Mouse (Mus musculus): ENCODE data around the gene Usp13. TPM values are rescaled to one million over a fixed set of nuclear protein-coding genes. Genes with fewer than 3 reads are reported as not detected.
A peak's percentile ranks its signal among the peaks of the same experiment; 100 is the strongest.

Usp13 gene
- polyA plus RNA-seq (2015; fragmentation: Nextera tagmentation; extraction: Ambion mirVana), result 14.4 and 18.2 TPM in 2 replicates

DNA sequence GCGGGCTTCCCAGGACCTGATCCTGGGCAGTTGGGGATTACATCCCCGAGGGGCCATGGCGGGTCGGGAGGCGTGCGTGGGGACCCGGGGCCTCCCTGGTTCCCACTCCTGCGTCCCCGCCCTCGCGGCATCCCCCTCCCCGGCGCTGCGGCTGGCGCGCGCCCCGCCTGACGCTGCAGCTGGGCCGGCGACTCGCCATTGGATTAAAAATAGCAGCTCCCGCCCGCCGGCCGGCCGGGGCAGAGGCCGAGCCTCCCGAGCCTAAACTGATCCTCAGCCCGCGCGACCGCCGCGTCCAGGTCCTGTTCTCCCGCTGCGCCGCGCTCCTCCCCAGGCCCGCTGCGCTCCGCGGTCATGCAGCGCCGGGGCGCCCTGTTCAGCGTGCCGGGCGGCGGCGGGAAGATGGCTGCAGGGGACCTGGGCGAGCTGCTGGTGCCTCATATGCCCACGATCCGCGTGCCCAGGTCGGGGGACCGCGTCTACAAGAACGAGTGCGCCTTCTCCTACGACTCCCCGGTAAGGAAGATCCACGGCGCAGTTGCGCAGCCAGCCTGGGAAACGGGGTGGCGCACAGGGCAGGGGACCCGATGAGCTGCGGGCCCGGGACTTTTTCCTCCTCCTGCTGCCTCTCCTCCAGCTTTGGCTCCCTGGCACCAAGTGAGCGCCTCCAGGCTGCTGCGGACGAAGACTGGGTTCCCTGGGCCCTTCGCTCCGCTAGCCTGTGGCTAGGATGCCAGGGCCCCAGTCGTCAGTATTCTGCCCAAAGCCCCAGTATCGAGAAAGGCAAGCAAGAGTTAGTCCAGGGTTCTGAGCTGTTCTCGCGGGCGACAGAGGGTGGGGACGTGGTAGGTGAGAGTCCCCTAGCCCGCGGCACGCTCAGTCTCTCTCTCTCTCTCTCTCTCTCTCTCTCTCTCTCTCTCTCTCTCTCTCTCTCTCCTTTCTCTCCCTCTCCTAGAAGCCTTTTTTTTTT, at the start of gene Usp13:
Gene Usp13 (plus strand): TSS at position 190 of the 970 bp plus-strand sequence.
- Histone ChIP-seq H3K4me2 (peak within 1 kb of the TSS; percentile 87), H3K36me3 (replicated peaks) (no peaks in the 10 kb centered on the region), H3K9ac (peak within 1 kb of the TSS; percentile 94), H3K4me3 (peak within 1 kb of the TSS; percentile 77), H3K4me1 (peaks cover 11% of the 10 kb centered on the region), H3K27ac (peak within 1 kb of the TSS; percentile 89), H3K27me3 (replicated peaks) (no peaks in the 10 kb centered on the region), H3K9me3 (no peaks in the 10 kb centered on the region)
- under 1% methylated on average over 84 of the region's 84 CpGs for WGBS
- ATAC-seq (replicated peaks), result peak; percentile 89

DNA sequence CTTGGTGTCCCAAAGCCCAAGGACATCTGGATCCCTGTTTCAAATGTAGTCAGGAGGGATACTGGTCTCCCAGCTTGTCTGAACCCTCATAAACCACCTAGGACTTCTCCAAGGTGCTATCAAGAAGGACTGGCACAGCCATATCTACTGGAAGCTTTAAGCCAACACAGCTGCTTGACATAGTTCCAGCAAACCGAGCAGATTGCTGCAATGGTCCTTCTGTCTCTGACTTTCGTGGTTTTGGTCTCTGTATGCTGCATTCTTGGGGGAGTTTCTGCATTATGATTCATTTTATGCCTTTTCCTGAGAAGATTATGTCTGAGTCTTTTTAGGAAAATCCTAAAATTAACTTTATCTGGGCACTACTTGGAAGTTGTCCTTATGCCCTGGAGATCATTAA, 46.6 kb upstream of the Usp13 start:
- H3K27ac ChIP-seq, result no peak overlapping the region
- H3K4me1 ChIP-seq, result no peaks in the 10 kb centered on the region
- no peak for ATAC-seq (replicated peaks)
- no peaks in the 10 kb centered on the region for H3K9me3 ChIP-seq
- 81% methylated on average over 2 of the region's 2 CpGs for WGBS
- no peaks in the 10 kb centered on the region for H3K36me3 ChIP-seq (replicated peaks)
- no peak overlapping the region for H3K9ac ChIP-seq
- no peaks in the 10 kb centered on the region for H3K27me3 ChIP-seq (replicated peaks)
- H3K4me2 ChIP-seq, result no peak overlapping the region
- no peak overlapping the region for H3K4me3 ChIP-seq

DNA sequence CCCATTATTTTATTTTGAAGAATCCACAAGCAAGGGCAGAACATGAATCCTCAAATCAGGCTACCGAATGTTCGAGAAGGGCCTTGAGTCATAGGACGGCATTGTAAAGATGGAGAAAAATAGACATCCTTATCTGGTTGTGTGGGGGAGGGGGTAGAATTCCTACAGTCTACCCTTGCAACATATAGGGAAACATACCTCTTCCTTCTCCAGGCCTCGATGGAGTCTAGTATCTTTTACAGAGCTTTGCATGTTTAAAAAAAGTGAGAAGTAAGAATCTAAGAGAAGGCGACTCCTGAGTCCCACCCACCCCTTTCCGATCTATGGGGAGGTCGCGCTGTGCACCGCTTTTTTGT, 367 bp upstream of the Usp13 start:
- Histone ChIP-seq H3K4me1 (peaks cover 11% of the 10 kb centered on the region), H3K27me3 (replicated peaks) (no peaks in the 10 kb centered on the region), H3K36me3 (replicated peaks) (no peaks in the 10 kb centered on the region), H3K9me3 (no peaks in the 10 kb centered on the region), H3K4me3 (peak overlapping the region; percentile 77), H3K9ac (peak overlapping the region; percentile 94), H3K27ac (peak overlapping the region; percentile 89), H3K4me2 (peak overlapping the region; percentile 87)
- peak; percentile 63 for ATAC-seq (replicated peaks)
- 3% methylated on average over 9 of the region's 9 CpGs for WGBS

DNA sequence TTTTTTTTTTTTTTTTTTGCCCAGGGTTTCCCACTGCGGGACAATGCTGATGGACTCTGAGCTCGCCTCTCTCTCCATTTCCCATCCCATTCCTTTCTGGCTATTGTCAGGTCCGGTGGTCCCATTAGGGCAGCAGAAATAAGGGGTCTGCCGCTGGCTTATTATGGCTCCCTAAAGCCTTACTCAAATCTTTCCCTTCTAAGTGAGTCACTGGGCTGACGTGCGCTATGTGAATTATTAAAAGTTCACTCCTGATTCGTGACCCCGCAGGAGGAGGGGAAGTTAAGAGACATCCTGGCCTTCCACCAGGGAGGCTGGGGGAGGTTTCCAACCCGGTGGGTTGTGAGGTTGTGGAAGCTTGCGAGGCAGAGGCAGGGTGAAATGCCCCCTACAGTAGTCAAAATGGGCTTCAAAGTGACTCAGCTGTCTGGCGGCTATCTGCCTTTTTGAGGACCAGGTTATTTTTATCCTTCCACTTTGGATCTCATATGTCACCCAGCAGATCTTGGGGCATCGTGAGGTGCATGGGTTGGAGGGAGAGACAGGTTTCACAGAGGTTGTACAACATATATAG, 1.1 kb downstream of the Usp13 start:
- peak; percentile 16 for ATAC-seq (replicated peaks)
- H3K27ac ChIP-seq, result peak overlapping the region; percentile 89; the same call in 1 of the 2 replicates
- H3K4me1 ChIP-seq, result peaks cover 11% of the 10 kb centered on the region
- no peaks in the 10 kb centered on the region for H3K36me3 ChIP-seq (replicated peaks)
- peak overlapping the region; percentile 77 for H3K4me3 ChIP-seq
- WGBS, result 6% methylated on average over 12 of the region's 12 CpGs
- no peaks in the 10 kb centered on the region for H3K9me3 ChIP-seq
- no peaks in the 10 kb centered on the region for H3K27me3 ChIP-seq (replicated peaks)
- peak overlapping the region; percentile 87 for H3K4me2 ChIP-seq
- H3K9ac ChIP-seq, result peak overlapping the region; percentile 42

DNA sequence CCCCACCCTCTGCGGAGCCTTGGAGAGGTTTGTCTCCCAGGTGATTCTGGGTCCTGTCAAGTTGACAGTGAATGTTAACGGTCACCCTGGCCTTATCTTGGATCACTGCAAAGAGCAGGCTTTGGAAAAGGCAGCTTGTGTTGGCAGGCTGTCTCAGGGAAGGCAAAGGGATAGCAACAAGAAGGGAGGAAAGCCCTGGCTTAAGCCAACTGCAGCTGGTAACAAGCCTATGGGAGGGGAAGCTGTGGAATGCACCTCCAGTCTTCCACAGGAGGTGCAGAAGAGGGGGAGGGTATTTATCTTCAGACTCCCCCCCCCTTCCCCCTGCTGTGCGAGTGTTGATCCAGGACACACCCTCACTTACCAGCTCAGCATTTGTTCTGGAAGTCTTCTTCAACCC, 5.3 kb downstream of the Usp13 start:
- no peaks in the 10 kb centered on the region for H3K9me3 ChIP-seq
- 67% methylated on average over 3 of the region's 3 CpGs for WGBS
- H3K4me3 ChIP-seq, result no peak overlapping the region
- no peaks in the 10 kb centered on the region for H3K36me3 ChIP-seq (replicated peaks)
- peaks cover 11% of the 10 kb centered on the region for H3K4me1 ChIP-seq
- H3K27me3 ChIP-seq (replicated peaks), result no peaks in the 10 kb centered on the region
- H3K9ac ChIP-seq, result no peak overlapping the region
- no peak overlapping the region for H3K27ac ChIP-seq
- no peak for ATAC-seq (replicated peaks)
- no peak overlapping the region for H3K4me2 ChIP-seq

DNA sequence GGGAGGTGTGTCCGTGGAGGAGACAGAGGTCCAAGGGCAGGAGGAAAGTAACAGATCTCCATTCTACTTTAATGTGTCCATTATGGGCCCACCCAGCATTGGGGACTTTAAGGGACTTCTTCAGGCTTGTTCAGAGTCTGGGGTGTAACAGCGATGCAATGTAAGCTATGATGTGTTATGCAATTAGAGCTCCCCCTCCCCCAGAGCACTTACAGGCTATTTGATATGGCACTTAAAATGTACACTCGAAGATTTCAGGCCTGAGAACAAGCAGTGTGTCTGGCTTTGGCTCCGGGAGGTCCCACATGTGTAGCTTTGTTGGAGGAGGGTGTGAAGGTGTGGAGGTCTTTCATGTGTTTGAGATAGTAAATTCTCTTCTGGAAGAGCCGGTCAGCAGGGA, 7.6 kb downstream of the Usp13 start:
- Histone ChIP-seq H3K9me3 (no peaks in the 10 kb centered on the region), H3K9ac (no peak overlapping the region), H3K27ac (no peak overlapping the region), H3K4me1 (no peaks in the 10 kb centered on the region), H3K4me2 (no peak overlapping the region), H3K4me3 (no peak overlapping the region), H3K36me3 (replicated peaks) (no peaks in the 10 kb centered on the region), H3K27me3 (replicated peaks) (no peaks in the 10 kb centered on the region)
- 93% methylated on average over 5 of the region's 5 CpGs for WGBS
- no peak for ATAC-seq (replicated peaks)

DNA sequence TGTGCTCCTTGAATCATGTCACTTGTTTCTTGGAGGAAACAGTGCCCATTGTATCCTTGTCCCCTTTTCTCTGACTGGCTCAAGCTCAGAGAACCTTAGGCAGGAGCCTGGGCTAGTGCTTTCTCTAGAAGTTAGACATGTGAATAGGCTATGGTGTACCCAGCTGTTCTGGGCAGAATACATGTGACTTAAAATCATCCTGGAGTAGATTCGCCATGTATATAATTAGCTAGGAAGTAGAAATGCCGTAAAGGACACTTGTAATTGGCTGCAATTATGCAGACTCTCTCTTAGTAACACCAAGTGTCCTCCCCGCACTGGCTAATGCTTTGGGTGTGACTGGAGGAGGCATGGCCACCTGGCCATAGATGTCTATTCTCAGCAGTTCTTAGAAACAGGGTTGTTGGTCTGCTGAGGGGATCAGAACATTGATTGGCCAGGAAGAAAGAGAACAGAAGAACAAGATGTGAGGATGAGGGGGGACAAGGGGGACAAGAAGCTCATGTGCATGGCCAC, 8.7 kb downstream of the Usp13 start:
- Histone ChIP-seq H3K4me2 (no peak overlapping the region), H3K9me3 (no peaks in the 10 kb centered on the region), H3K4me3 (no peak overlapping the region), H3K9ac (no peak overlapping the region), H3K4me1 (no peaks in the 10 kb centered on the region), H3K27ac (no peak overlapping the region), H3K27me3 (replicated peaks) (no peaks in the 10 kb centered on the region), H3K36me3 (replicated peaks) (no peaks in the 10 kb centered on the region)
- ATAC-seq (replicated peaks), result no peak
- 87% methylated on average over 3 of the region's 3 CpGs for WGBS

DNA sequence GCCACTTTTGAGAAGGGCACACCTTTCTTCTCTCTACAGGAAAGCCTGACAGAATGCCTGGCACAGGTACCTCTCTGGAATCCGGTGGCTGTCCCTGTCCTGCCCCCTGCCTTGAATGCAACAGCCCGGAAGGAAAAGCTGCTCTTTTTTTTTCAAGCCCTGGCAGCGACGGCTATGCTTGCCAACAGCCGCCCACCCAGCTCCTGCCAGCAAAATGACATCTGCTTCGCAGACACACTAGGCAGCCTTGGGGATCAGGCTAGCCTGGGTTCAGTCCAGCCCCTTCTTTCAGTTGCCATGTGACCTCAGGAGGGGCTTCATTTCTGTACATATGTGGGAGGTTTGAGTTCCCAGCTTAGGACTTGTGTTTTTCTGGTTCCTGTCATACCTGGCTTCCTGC, 9.4 kb downstream of the Usp13 start:
- H3K4me3 ChIP-seq, result no peak overlapping the region
- no peaks in the 10 kb centered on the region for H3K9me3 ChIP-seq
- no peaks in the 10 kb centered on the region for H3K4me1 ChIP-seq
- WGBS, result 68% methylated on average over 6 of the region's 6 CpGs
- no peak overlapping the region for H3K4me2 ChIP-seq
- H3K27me3 ChIP-seq (replicated peaks), result no peaks in the 10 kb centered on the region
- H3K36me3 ChIP-seq (replicated peaks), result no peaks in the 10 kb centered on the region
- no peak overlapping the region for H3K27ac ChIP-seq
- ATAC-seq (replicated peaks), result no peak; the same call in 1 of the 2 replicates
- H3K9ac ChIP-seq, result no peak overlapping the region

DNA sequence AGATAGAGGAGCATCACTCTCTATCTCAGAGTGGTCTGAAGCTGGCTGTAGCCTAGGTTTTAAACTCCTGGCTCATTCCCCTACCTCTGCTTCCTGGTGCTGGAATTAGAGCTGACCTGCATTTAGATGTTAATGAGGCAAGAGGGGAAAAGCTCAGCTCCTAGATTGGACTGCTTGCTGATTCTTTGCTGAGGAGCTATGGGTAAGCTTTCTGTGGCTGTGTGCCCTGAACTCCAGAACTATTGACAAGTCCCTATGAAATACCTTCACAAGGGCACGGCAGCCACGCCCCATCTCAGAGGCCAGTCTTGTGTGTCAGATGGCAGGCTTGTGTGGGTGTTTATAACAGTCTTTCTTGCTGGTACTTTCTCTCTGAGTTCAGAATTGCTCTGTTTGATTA, 16.5 kb downstream of the Usp13 start:
- Histone ChIP-seq H3K36me3 (replicated peaks) (no peaks in the 10 kb centered on the region; the same call in 1 of the 2 replicates), H3K9me3 (no peaks in the 10 kb centered on the region), H3K4me1 (no peaks in the 10 kb centered on the region), H3K9ac (no peak overlapping the region), H3K27me3 (replicated peaks) (no peaks in the 10 kb centered on the region), H3K4me2 (no peak overlapping the region), H3K27ac (no peak overlapping the region), H3K4me3 (no peak overlapping the region)
- no peak for ATAC-seq (replicated peaks)
- 47% methylated on average over 2 of the region's 2 CpGs for WGBS

DNA sequence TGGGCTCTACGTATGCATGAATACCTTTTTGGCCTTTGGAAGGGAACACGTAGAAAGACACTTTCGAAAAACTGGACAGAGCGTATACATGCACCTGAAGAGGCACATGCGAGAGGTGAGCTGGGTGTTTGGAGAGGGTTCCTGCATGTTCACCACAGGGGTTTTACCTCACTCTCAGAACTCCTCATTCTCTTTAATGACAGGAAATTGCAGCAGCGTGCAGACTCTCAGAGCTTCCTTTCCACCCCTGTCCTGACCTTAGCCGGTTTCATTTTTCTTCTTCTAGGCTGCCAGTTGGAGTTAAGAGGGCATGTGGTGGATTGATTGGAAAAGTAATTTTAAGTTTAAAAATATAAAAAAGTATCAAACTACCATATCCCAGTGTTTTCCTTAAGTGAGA, 20.5 kb downstream of the Usp13 start:
- H3K9me3 ChIP-seq, result no peaks in the 10 kb centered on the region
- no peaks in the 10 kb centered on the region for H3K4me1 ChIP-seq
- no peak overlapping the region for H3K9ac ChIP-seq
- H3K27me3 ChIP-seq (replicated peaks), result no peaks in the 10 kb centered on the region
- WGBS, result 91% methylated on average over 7 of the region's 7 CpGs
- H3K4me2 ChIP-seq, result no peak overlapping the region
- no peak overlapping the region for H3K4me3 ChIP-seq
- H3K36me3 ChIP-seq (replicated peaks), result no peaks in the 10 kb centered on the region; the same call in 1 of the 2 replicates
- ATAC-seq (replicated peaks), result no peak
- H3K27ac ChIP-seq, result no peak overlapping the region

DNA sequence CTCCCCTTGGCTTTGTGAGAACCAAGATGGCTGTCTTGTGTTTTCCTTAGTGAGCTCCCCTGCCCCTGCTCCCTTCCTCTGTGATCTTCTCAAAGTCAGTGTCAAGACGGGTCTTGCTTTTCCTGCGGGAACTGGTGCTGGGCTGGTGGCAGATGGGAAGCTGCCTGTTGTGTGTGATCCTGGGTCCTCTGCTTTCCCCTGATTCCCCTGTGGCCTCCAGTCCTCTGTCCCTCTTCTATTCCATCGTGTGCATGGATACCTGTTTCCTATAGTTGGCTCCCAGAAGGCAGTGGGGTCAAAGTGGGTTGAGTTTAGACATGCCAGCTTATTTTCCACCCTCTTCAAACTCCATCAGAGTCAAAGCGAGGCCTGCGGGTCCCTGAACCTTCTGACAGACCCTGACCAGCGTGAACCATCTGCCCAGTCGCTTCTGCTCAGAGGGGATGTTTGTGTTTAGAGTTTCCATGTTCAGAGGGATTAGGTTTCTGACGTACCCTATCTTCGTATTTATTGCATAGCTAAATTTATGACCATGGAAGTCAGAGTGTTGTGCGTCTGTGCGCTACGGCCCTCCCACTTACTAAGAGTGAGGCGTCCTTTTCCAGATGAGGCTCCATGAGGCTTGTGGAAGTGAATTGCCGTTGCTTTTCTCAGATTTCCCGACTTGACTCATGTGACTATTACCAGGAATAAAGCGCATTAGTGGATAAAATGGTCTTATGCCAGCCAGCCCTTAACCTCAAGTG, 39.2 kb downstream of the Usp13 start:
- no peaks in the 10 kb centered on the region for H3K4me1 ChIP-seq
- no peak overlapping the region for H3K27ac ChIP-seq
- no peaks in the 10 kb centered on the region for H3K36me3 ChIP-seq (replicated peaks)
- no peak overlapping the region for H3K4me2 ChIP-seq
- H3K9me3 ChIP-seq, result no peaks in the 10 kb centered on the region
- H3K9ac ChIP-seq, result no peak overlapping the region
- 89% methylated on average over 16 of the region's 16 CpGs for WGBS
- H3K27me3 ChIP-seq (replicated peaks), result no peaks in the 10 kb centered on the region
- no peak for ATAC-seq (replicated peaks)
- H3K4me3 ChIP-seq, result no peak overlapping the region

DNA sequence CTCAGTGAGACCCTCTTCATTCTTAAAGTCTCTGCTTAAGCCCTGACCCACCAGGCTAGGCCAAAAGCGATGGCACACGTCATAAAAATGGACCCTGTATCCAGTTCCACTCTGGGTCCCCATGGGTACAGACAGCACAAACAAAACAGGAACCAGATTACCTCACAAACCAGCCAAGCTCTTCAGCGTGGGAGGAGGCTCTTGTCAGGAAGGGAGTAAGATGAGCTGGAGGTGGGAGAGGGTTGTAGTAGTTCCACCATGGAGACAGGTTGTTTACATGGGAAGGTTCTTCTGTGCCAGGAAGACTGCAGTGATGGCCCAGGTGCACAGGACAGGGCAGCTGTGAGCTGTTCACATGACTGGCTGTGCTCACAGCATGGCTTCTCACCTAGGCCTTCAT, 53.7 kb downstream of the Usp13 start:
- no peaks in the 10 kb centered on the region for H3K27me3 ChIP-seq (replicated peaks)
- no peak for ATAC-seq (replicated peaks)
- no peak overlapping the region for H3K9ac ChIP-seq
- no peak overlapping the region for H3K27ac ChIP-seq
- H3K36me3 ChIP-seq (replicated peaks), result no peaks in the 10 kb centered on the region
- WGBS, result 95% methylated on average over 3 of the region's 3 CpGs
- H3K9me3 ChIP-seq, result no peaks in the 10 kb centered on the region
- no peak overlapping the region for H3K4me3 ChIP-seq
- H3K4me1 ChIP-seq, result no peaks in the 10 kb centered on the region
- no peak overlapping the region for H3K4me2 ChIP-seq

Measured in midbrain, embryonic 15.5 days (tissue).